Mouse (Mus musculus) inflammation-experienced regulatory T-cells (primary cell): Measurements from ENCODE around the gene Rex2. TPM values are rescaled to one million over a fixed set of nuclear protein-coding genes. Genes with fewer than 3 reads are reported as not detected.

Experiments used
- polyA plus RNA-seq, 2 experiments: library from polyadenylated mRNA; unstranded; fragments of 100-300 nt; shearing (Covaris generic); gene quantifications; one replicate each; pipeline ENCODE4 v1.2.1; 2017

The Rex2 gene
- polyA plus RNA-seq: under 1 TPM in 1 of 2 experiments, not detected in 1; 0.28 TPM

GRCm38 (mm10) chr4:147021550-147021949 lies at the start of gene Rex2:
Gene Rex2, plus strand, starts transcription at chr4:147021850.

Other genes with a start within 250 kb of the Rex2 start
- 1 to 10 TPM in 1 of 2 experiments, under 1 TPM in 1; 0.23 to 2.3 TPM for gene Gm21411, start 112.3 kb upstream of the Rex2 start, polyA plus RNA-seq
- gene Zfp989, start 49.9 kb upstream of the Rex2 start, polyA plus RNA-seq: 10 to 100 TPM in 1 of 2 experiments, 1 to 10 TPM in 1; 3.6 to 10.2 TPM
- gene Zfp991, start 110.2 kb downstream of the Rex2 start, polyA plus RNA-seq: 1 to 10 TPM; 5.5 to 5.7 TPM